ENCODE assay signal across 9 mouse cellular contexts in the genomic region with DNA sequence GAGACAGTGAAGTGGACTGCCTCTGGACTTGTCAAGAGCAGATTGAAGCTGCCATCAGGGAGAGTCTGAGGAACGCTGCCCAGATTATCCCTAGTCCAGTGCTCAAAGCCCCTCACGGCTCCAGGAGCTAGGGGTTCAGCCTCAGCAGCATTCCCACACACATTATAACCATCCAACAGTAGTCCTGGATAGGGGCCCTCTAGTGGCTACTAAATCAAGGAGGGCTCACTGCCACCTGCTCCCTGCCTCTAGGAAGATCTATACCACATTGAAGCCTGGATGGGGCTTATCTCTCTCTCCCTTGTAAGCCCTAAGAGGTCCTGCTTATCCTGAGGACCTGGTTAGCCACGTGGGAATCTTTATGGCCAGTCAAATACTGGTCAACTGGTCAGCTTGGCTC. TPM values are rescaled to one million over a fixed set of nuclear protein-coding genes. Genes with fewer than 3 reads are reported as not detected.
DNase-seq lines count a peak whose midpoint lies in the region; ATAC-seq and TF ChIP-seq lines count a peak whose summit lies in the region.
"Had no signal": no experiment of that assay in that cellular context is flagged by ENCODE, and none has a peak within 500 bp of the region (broad histone marks: within the 10 kb centered on the region; RNA-seq: fewer than 3 reads in every experiment).

No protein-coding gene starts in this region.

- H3K9ac ChIP-seq in heart, embryonic 15.5 days: no peak overlapping the region
- H3K9ac ChIP-seq in ES-Bruce4 (ENCODE audit: low read depth, poor library complexity, severe bottlenecking): no peak overlapping the region
- no peak overlapping the region for H3K9ac ChIP-seq in liver, embryonic 15.5 days

- TF ChIP-seq CTCF in ES-Bruce4 (IDR thresholded peaks at IDR 0.05; ENCODE audit: low read depth, low read length): peak; percentile 34

- WGBS in heart, embryonic 15.5 days: 16% methylated on average over 3 of the region's 3 CpGs
- 49% methylated on average over 3 of the region's 3 CpGs for WGBS in liver, embryonic 15.5 days (ENCODE audit: insufficient replicate concordance)

- H3K4me1 ChIP-seq in heart, embryonic 15.5 days (replicated peaks): peaks cover 70% of the 10 kb centered on the region
- H3K4me1 ChIP-seq in ES-Bruce4 (ENCODE audit: control insufficient read depth, insufficient read depth, low read length): no peaks in the 10 kb centered on the region
- H3K4me1 ChIP-seq in liver, embryonic 15.5 days (replicated peaks): peaks cover 20% of the 10 kb centered on the region

- H3K36me3 ChIP-seq in heart, embryonic 15.5 days: no peaks in the 10 kb centered on the region
- H3K36me3 ChIP-seq in ES-Bruce4 (ENCODE audit: control insufficient read depth, insufficient read depth, low read length, poor library complexity, severe bottlenecking): no peaks in the 10 kb centered on the region
- H3K36me3 ChIP-seq in liver, embryonic 15.5 days (replicated peaks): no peaks in the 10 kb centered on the region

- TF ChIP-seq POLR2A in ES-Bruce4 (IDR thresholded peaks at IDR 0.05; ENCODE audit: insufficient read depth, low read length): no peak

- intact Hi-C loops in heart, postnatal 10 days (cut with DNase I): no loop called here

- ATAC-seq in heart, embryonic 15.5 days (replicated peaks; ENCODE audit: insufficient number of reproducible peaks, insufficient read depth, low FRiP score, low read depth): 0 out of 2 replicates have a peak, but pooled peaks have one; percentile 28
- ATAC-seq in liver, embryonic 15.5 days (ENCODE audit: insufficient read depth): peak; percentile 43
- ATAC-seq: activated CD4-positive, CD25-positive, alpha-beta regulatory T cell, adult 4 months had no signal

- no peak for DNase-seq in heart, postnatal 10 days
- DNase-seq in brain, adult 2 months (ENCODE audit: low read depth, low spot score): peak; percentile 43
- DNase-seq in thymus, postnatal 0 days (ENCODE audit: low spot score): no peak
- DNase-seq in gastrocnemius, adult 8-10 months (ENCODE audit: low spot score in 2 of 2): no peak
- no peak for DNase-seq in layer of hippocampus, postnatal 14 days (ENCODE audit: low spot score in 2 of 2)

- H3K27ac ChIP-seq in heart, embryonic 15.5 days: peak overlapping the region; percentile 68
- no peak overlapping the region for H3K27ac ChIP-seq in ES-Bruce4 (ENCODE audit: insufficient read depth, low read length)
- no peak overlapping the region for H3K27ac ChIP-seq in liver, embryonic 15.5 days (replicated peaks)

- no peak overlapping the region for H3K4me3 ChIP-seq in heart, embryonic 15.5 days
- H3K4me3 ChIP-seq in ES-Bruce4 (ENCODE audit: low read depth, low read length): no peak overlapping the region
- H3K4me3 ChIP-seq in liver, embryonic 15.5 days (replicated peaks): no peak overlapping the region

- H3K27me3 ChIP-seq in heart, embryonic 15.5 days: no peaks in the 10 kb centered on the region
- H3K27me3 ChIP-seq in ES-Bruce4 (ENCODE audit: control insufficient read depth, insufficient read depth, low read length, poor library complexity, severe bottlenecking): no peaks in the 10 kb centered on the region
- no peaks in the 10 kb centered on the region for H3K27me3 ChIP-seq in liver, embryonic 15.5 days

- no peak for TF ChIP-seq EP300 in ES-Bruce4 (IDR thresholded peaks at IDR 0.05; ENCODE audit: insufficient read depth, low read depth, low read length)

- H3K4me2 ChIP-seq in heart, embryonic 15.5 days: peak overlapping the region; percentile 18; the same call in 1 of the 2 replicates
- H3K4me2 ChIP-seq in liver, embryonic 15.5 days: no peak overlapping the region

- no peaks in the 10 kb centered on the region for H3K9me3 ChIP-seq in heart, embryonic 15.5 days (replicated peaks)
- no peaks in the 10 kb centered on the region for H3K9me3 ChIP-seq in ES-Bruce4 (replicated peaks; ENCODE audit: control insufficient read depth, insufficient read depth, low read length, poor library complexity, severe bottlenecking)
- no peaks in the 10 kb centered on the region for H3K9me3 ChIP-seq in liver, embryonic 15.5 days (replicated peaks)

RNA-seq across cellular contexts. Expression of a gene that starts 16.1 kb away (rescaled TPM):
- polyA plus RNA-seq in heart, embryonic 15.5 days (2015; fragmentation: Nextera tagmentation; extraction: Ambion mirVana): 26.9 and 32.8 TPM in 2 replicates
- 10 to 100 TPM; 82.1 to 88.1 TPM for total RNA-seq in heart, postnatal 10 days (2021)
- polyA plus RNA-seq in ES-Bruce4 (2011; ENCODE audit: insufficient read depth, insufficient read length, low read depth, missing spikeins): 14.1 and 16.4 TPM in 2 replicates
- 10.0 and 10.2 TPM in 2 replicates for polyA plus RNA-seq in liver, embryonic 15.5 days (2015; fragmentation: Nextera tagmentation; extraction: Ambion mirVana)
- 28.1 and 35.3 TPM in 2 replicates for polyA plus RNA-seq in thymus, postnatal 0 days (2015; fragmentation: Nextera tagmentation; extraction: Ambion mirVana)
- 10 to 100 TPM; 13.7 to 16.9 (median 14.6) TPM for total RNA-seq in gastrocnemius, adult 8-10 months (2022)
- total RNA-seq in layer of hippocampus, postnatal 14 days (2021): 10 to 100 TPM; 55.7 to 59.3 TPM
